Mouse (Mus musculus) lung, adult 2 months (tissue): ENCODE data around the gene Mid1. TPM values are rescaled to one million over a fixed set of nuclear protein-coding genes. Genes with fewer than 3 reads are reported as not detected.

Experiments used
- DNase-seq: peaks from one replicate; pipeline ENCODE4 v3.0.0; 2022
- H3K4me1 ChIP-seq: fragments of 200-500 bp; 2 replicates; pipeline ENCODE4 v1.6.1; 2011; ENCODE audit warnings: low read length; ENCODE audit not compliant: control insufficient read depth, insufficient read depth
- H3K4me3 ChIP-seq: fragments of 200-500 bp; replicated peaks from 2 replicates; pipeline ENCODE3; 2011; ENCODE audit warnings: low read depth, mild to moderate bottlenecking, control low read depth, low read length; ENCODE audit errors: extremely low read depth
- CTCF ChIP-seq: fragments of 200-500 bp; IDR thresholded peaks from 2 replicates; pipeline ENCODE4 v1.5.1; 2011; ENCODE audit warnings: mild to moderate bottlenecking, low read length, control low read depth; ENCODE audit not compliant: insufficient read depth
- POLR2A ChIP-seq: fragments of 200-500 bp; IDR thresholded peaks from 2 replicates; pipeline ENCODE4 v1.6.1; 2011; ENCODE audit warnings: low read depth, mild to moderate bottlenecking, control low read depth, low read length, borderline replicate concordance; ENCODE audit errors: extremely low read depth
- WGBS: fragments of 180-500 bp; shearing (Covaris S2); methylation state at CpG from one replicate; pipeline ENCODE4 v1.1.7; 2018; 5-methylcytosine and 5-hydroxymethylcytosine counted together
- polyA plus RNA-seq: library from polyadenylated mRNA; depleted of rRNA; stranded (reverse); fragments of >200 nt; gene quantifications from 2 replicates; pipeline ENCODE4 v1.2.3, GENCODE M21; 2012

The Mid1 gene
- polyA plus RNA-seq, 1 experiment = 9.6 TPM

GRCm38 (mm10) chrX:169807744-169808143 lies 122.7 kb downstream of the Mid1 start:
- 63% methylated on average over 3 of the region's 3 CpGs for WGBS
- Histone ChIP-seq H3K4me1 (no peaks in the 10 kb centered on the region), H3K4me3 (no peak overlapping the region)
- no peak for DNase-seq
- TF ChIP-seq CTCF (no peak), POLR2A (no peak)

GRCm38 (mm10) chrX:169811318-169811717 lies 126.3 kb downstream of the Mid1 start:
- DNase-seq = no peak
- Histone ChIP-seq H3K4me1 (no peaks in the 10 kb centered on the region), H3K4me3 (no peak overlapping the region)
- TF ChIP-seq POLR2A (no peak), CTCF (no peak)
- WGBS = 62% methylated on average over 5 of the region's 5 CpGs

GRCm38 (mm10) chrX:169811783-169812182 lies 126.8 kb downstream of the Mid1 start:
- Histone ChIP-seq H3K4me1 (no peaks in the 10 kb centered on the region), H3K4me3 (no peak overlapping the region)
- DNase-seq = no peak
- 78% methylated on average over 2 of the region's 2 CpGs for WGBS
- TF ChIP-seq CTCF = no peak
- TF ChIP-seq POLR2A = no peak

DNA sequence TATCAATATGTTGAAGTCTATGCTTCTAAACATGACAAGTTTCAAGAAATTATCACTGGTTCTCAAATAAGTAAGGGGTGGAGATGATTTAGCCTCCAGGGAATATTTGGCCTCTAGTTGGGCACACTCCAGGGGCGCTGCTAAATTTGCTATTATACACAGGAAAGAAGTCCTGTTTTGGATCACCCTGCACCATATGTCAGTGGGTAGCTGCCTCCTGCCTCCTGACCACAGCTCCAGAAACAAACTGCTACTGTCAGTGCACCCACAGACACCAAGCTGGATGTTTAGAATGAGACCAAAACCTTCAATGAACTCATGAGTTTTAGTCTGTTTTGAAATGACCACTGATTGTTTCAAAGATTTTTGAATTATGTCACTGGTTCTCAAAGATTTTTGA lies 128.7 kb downstream of the Mid1 start:
- TF ChIP-seq CTCF (no peak), POLR2A (no peak)
- 66% methylated on average over 1 of the region's 1 CpGs for WGBS
- DNase-seq = no peak
- no peak overlapping the region for H3K4me3 ChIP-seq
- no peaks in the 10 kb centered on the region for H3K4me1 ChIP-seq

DNA sequence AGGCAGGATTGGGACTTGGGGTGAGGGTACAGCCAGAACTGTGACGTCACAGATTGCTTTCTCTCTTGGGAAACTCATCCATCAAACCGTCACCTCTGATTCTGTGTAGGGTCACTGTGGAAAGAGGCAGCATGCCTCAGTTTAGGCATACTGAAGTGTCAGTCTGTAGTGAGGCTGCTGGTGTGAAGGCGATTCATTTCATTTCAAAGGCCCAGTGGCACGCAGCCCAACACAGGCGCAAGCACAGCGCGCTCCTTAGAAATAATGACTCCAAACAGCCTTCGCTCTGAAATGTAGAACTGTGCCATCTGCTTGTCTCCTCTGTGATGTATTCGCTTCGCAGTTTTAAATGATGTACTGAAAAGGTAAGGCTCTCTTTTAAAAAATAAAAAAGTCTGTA lies 141.9 kb downstream of the Mid1 start:
- Histone ChIP-seq H3K4me1 (no peaks in the 10 kb centered on the region), H3K4me3 (no peak overlapping the region)
- no peak for DNase-seq
- 73% methylated on average over 10 of the region's 10 CpGs for WGBS
- TF ChIP-seq POLR2A (no peak), CTCF (no peak)

DNA sequence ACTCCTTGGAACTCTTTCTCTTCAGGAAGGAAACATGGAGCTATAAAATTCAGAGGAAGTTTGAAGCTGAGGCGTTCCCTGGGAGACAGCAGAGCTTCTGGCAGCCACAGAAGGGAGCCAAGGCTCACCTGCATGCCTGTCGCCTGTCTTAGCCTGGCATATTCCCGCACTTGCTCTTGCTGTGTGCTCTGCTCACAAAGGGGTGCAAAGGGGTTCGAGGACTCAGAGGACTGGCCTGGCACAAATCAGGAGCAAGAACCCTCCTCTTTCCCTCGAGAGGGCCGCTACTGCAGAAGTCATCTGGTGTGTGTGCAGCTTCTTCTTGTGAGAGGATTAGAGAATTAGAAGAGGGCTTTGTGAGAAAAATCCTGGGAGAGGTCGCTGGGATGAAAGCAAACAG lies 142.7 kb downstream of the Mid1 start:
- TF ChIP-seq CTCF (no peak), POLR2A (no peak)
- no peak for DNase-seq
- peak overlapping the region; percentile 19 for H3K4me3 ChIP-seq
- no peaks in the 10 kb centered on the region for H3K4me1 ChIP-seq
- 40% methylated on average over 7 of the region's 7 CpGs for WGBS

DNA sequence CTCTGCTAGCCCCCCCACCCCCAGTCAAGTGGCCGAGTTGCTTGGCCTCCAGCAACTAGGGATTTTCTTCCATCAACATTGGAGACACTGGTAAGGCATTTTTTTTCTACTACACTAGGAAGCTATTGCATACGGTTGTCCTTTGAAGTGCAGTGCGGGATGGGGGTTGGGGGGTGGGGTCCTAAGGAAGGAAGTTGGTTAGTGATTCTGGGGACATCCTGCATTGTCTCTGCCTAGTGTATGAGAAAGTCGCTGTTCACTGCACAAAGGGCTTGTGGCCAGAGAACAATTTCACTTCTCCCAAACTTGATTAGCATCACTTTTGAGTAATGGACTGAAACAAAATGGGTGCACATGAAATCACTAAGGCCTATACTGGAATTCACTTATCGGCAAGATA lies 143.1 kb downstream of the Mid1 start:
- WGBS = 44% methylated on average over 5 of the region's 5 CpGs
- no peak for TF ChIP-seq CTCF
- no peak for TF ChIP-seq POLR2A
- H3K4me1 ChIP-seq = no peaks in the 10 kb centered on the region
- H3K4me3 ChIP-seq = no peak overlapping the region
- DNase-seq = no peak

GRCm38 (mm10) chrX:169830052-169830451 lies 145.1 kb downstream of the Mid1 start:
- no peak for DNase-seq
- Histone ChIP-seq H3K4me3 (no peak overlapping the region), H3K4me1 (no peaks in the 10 kb centered on the region)
- 67% methylated on average over 4 of the region's 4 CpGs for WGBS
- no peak for TF ChIP-seq CTCF
- TF ChIP-seq POLR2A = no peak

- Histone ChIP-seq H3K4me3 (no peak overlapping the region), H3K4me1 (no peaks in the 10 kb centered on the region)
- WGBS = 70% methylated on average over 5 of the region's 5 CpGs
- DNase-seq = no peak
- TF ChIP-seq POLR2A = no peak
- no peak for TF ChIP-seq CTCF
Observed at GRCm38 (mm10) chrX:169837947-169838649, 153.1 kb downstream of the Mid1 start.

DNA sequence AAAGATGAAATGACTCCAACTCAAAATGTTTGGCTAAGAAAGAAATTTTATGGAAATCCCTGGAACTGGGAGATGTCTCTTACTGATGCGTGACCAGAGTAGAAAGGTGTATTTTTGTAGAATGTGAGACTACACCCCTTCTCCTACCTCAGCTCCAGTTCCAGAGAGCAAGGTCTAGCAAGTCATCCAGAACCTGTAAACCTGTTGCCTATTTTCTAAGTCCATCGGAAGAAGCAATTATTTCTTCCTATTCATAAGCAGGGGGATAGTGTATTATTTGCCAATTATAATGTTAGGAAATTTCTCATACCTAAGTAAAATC lies 153.6 kb downstream of the Mid1 start:
- 88% methylated on average over 2 of the region's 2 CpGs for WGBS
- DNase-seq = no peak
- Histone ChIP-seq H3K4me1 (no peaks in the 10 kb centered on the region), H3K4me3 (no peak overlapping the region)
- TF ChIP-seq POLR2A = no peak
- TF ChIP-seq CTCF = no peak
